Mouse (Mus musculus): ENCODE results near the gene Bola3. TPM values are rescaled to one million over a fixed set of nuclear protein-coding genes. Genes with fewer than 3 reads are reported as not detected.
A peak's percentile ranks its signal among the peaks of the same experiment; 100 is the strongest.

Bola3 gene
- 152 and 156 TPM in 2 replicates for polyA plus RNA-seq (2016; fragmentation: Nextera tagmentation; extraction: Ambion mirVana)

GRCm38 (mm10) chr6:83348873-83349272 lies at the start of gene Bola3:
TSS of gene Bola3 (plus strand) at chr6:83349147.
- no peak for DNase-seq (ENCODE audit: low spot score)
- Histone ChIP-seq H3K36me3 (peaks cover 22% of the 10 kb centered on the region), H3K27me3 (ENCODE audit: low read depth, poor library complexity, severe bottlenecking) (no peaks in the 10 kb centered on the region), H3K9me3 (replicated peaks) (no peaks in the 10 kb centered on the region), H3K4me3 (peak within 1 kb of the TSS; percentile 94), H3K27ac (replicated peaks) (peak within 1 kb of the TSS; percentile 95), H3K4me1 (peaks cover 30% of the 10 kb centered on the region)
- 37% methylated on average over 6 of the region's 6 CpGs for WGBS

GRCm38 (mm10) chr6:83300447-83301229 lies 48.3 kb upstream of the Bola3 start:
- no peak overlapping the region for H3K4me3 ChIP-seq
- H3K27ac ChIP-seq (replicated peaks), result no peak overlapping the region
- no peaks in the 10 kb centered on the region for H3K9me3 ChIP-seq (replicated peaks)
- WGBS, result 90% methylated on average over 7 of the region's 7 CpGs
- H3K4me1 ChIP-seq, result peaks cover 10% of the 10 kb centered on the region
- H3K36me3 ChIP-seq, result peaks cover 22% of the 10 kb centered on the region
- no peaks in the 10 kb centered on the region for H3K27me3 ChIP-seq (ENCODE audit: low read depth, poor library complexity, severe bottlenecking)
- DNase-seq (ENCODE audit: low spot score), result no peak

- Histone ChIP-seq H3K27ac (replicated peaks) (no peak overlapping the region), H3K4me1 (peaks cover 10% of the 10 kb centered on the region), H3K9me3 (replicated peaks) (no peaks in the 10 kb centered on the region), H3K36me3 (peaks cover 28% of the 10 kb centered on the region), H3K4me3 (no peak overlapping the region), H3K27me3 (ENCODE audit: low read depth, poor library complexity, severe bottlenecking) (no peaks in the 10 kb centered on the region)
- no peak for DNase-seq (ENCODE audit: low spot score)
- WGBS, result 96% methylated on average over 2 of the region's 2 CpGs
Observed at GRCm38 (mm10) chr6:83301294-83301693, 47.7 kb upstream of the Bola3 start.

GRCm38 (mm10) chr6:83302264-83302663 lies 46.7 kb upstream of the Bola3 start:
- DNase-seq (ENCODE audit: low spot score), result no peak
- H3K27me3 ChIP-seq (ENCODE audit: low read depth, poor library complexity, severe bottlenecking), result no peaks in the 10 kb centered on the region
- no peak overlapping the region for H3K27ac ChIP-seq (replicated peaks)
- H3K4me1 ChIP-seq, result no peaks in the 10 kb centered on the region
- H3K9me3 ChIP-seq (replicated peaks), result no peaks in the 10 kb centered on the region
- no peak overlapping the region for H3K4me3 ChIP-seq
- peaks cover 38% of the 10 kb centered on the region for H3K36me3 ChIP-seq
- 86% methylated on average over 5 of the region's 5 CpGs for WGBS

- H3K4me1 ChIP-seq, result no peaks in the 10 kb centered on the region
- 94% methylated on average over 7 of the region's 7 CpGs for WGBS
- no peak overlapping the region for H3K27ac ChIP-seq (replicated peaks)
- no peaks in the 10 kb centered on the region for H3K9me3 ChIP-seq (replicated peaks)
- H3K4me3 ChIP-seq, result no peak overlapping the region
- no peaks in the 10 kb centered on the region for H3K27me3 ChIP-seq (ENCODE audit: low read depth, poor library complexity, severe bottlenecking)
- H3K36me3 ChIP-seq, result peaks cover 93% of the 10 kb centered on the region
- no peak for DNase-seq (ENCODE audit: low spot score)
Observed at GRCm38 (mm10) chr6:83309017-83309416, 39.9 kb upstream of the Bola3 start.

- WGBS, result 93% methylated on average over 11 of the region's 11 CpGs
- H3K4me3 ChIP-seq, result no peak overlapping the region
- DNase-seq (ENCODE audit: low spot score), result no peak
- H3K27me3 ChIP-seq (ENCODE audit: low read depth, poor library complexity, severe bottlenecking), result no peaks in the 10 kb centered on the region
- no peak overlapping the region for H3K27ac ChIP-seq (replicated peaks)
- no peaks in the 10 kb centered on the region for H3K9me3 ChIP-seq (replicated peaks)
- peaks cover 72% of the 10 kb centered on the region for H3K36me3 ChIP-seq
- peaks cover 15% of the 10 kb centered on the region for H3K4me1 ChIP-seq
Observed at GRCm38 (mm10) chr6:83311206-83311605, 37.7 kb upstream of the Bola3 start.

- H3K27me3 ChIP-seq (ENCODE audit: low read depth, poor library complexity, severe bottlenecking), result no peaks in the 10 kb centered on the region
- H3K27ac ChIP-seq (replicated peaks), result no peak overlapping the region
- H3K9me3 ChIP-seq (replicated peaks), result no peaks in the 10 kb centered on the region
- peaks cover 24% of the 10 kb centered on the region for H3K4me1 ChIP-seq
- H3K36me3 ChIP-seq, result peaks cover 64% of the 10 kb centered on the region
- H3K4me3 ChIP-seq, result no peak overlapping the region
- WGBS, result 94% methylated on average over 7 of the region's 7 CpGs
- DNase-seq (ENCODE audit: low spot score), result no peak
Observed at GRCm38 (mm10) chr6:83312021-83312420, 36.9 kb upstream of the Bola3 start.

- Histone ChIP-seq H3K4me1 (peaks cover 25% of the 10 kb centered on the region), H3K36me3 (peaks cover 59% of the 10 kb centered on the region), H3K9me3 (replicated peaks) (no peaks in the 10 kb centered on the region), H3K27me3 (ENCODE audit: low read depth, poor library complexity, severe bottlenecking) (no peaks in the 10 kb centered on the region), H3K27ac (replicated peaks) (no peak overlapping the region), H3K4me3 (no peak overlapping the region)
- no peak for DNase-seq (ENCODE audit: low spot score)
- 91% methylated on average over 8 of the region's 8 CpGs for WGBS
Observed at GRCm38 (mm10) chr6:83312514-83312913, 36.4 kb upstream of the Bola3 start.

GRCm38 (mm10) chr6:83315293-83315692 lies 33.7 kb upstream of the Bola3 start:
- peak overlapping the region; percentile 99 for H3K4me3 ChIP-seq
- no peak for DNase-seq (ENCODE audit: low spot score)
- peaks cover 25% of the 10 kb centered on the region for H3K4me1 ChIP-seq

GRCm38 (mm10) chr6:83316022-83316421 lies 32.9 kb upstream of the Bola3 start:
- peaks cover 24% of the 10 kb centered on the region for H3K36me3 ChIP-seq
- H3K27ac ChIP-seq (replicated peaks), result 0 out of 2 replicates have a peak overlapping the region, but pooled peaks have one; percentile 18
- H3K9me3 ChIP-seq (replicated peaks), result no peaks in the 10 kb centered on the region
- 18% methylated on average over 10 of the region's 10 CpGs for WGBS
- peak overlapping the region; percentile 99 for H3K4me3 ChIP-seq
- H3K4me1 ChIP-seq, result peaks cover 25% of the 10 kb centered on the region
- peak; percentile 52 for DNase-seq (ENCODE audit: low spot score)
- H3K27me3 ChIP-seq (ENCODE audit: low read depth, poor library complexity, severe bottlenecking), result no peaks in the 10 kb centered on the region

More at GRCm38 (mm10) chr6:83315293-83315692, 33.7 kb upstream of the Bola3 start:
- Histone ChIP-seq H3K27me3 (ENCODE audit: low read depth, poor library complexity, severe bottlenecking) (no peaks in the 10 kb centered on the region), H3K27ac (replicated peaks) (no peak overlapping the region), H3K36me3 (peaks cover 31% of the 10 kb centered on the region), H3K9me3 (replicated peaks) (no peaks in the 10 kb centered on the region)

- Histone ChIP-seq H3K36me3 (peaks cover 12% of the 10 kb centered on the region), H3K4me1 (peaks cover 25% of the 10 kb centered on the region), H3K27ac (replicated peaks) (peak overlapping the region; percentile 96), H3K9me3 (replicated peaks) (no peaks in the 10 kb centered on the region), H3K27me3 (ENCODE audit: low read depth, poor library complexity, severe bottlenecking) (no peaks in the 10 kb centered on the region), H3K4me3 (peak overlapping the region; percentile 99)
- under 1% methylated on average over 52 of the region's 52 CpGs for WGBS
- DNase-seq (ENCODE audit: low spot score), result peak; percentile 90
Observed at GRCm38 (mm10) chr6:83317108-83317741, 31.7 kb upstream of the Bola3 start.

GRCm38 (mm10) chr6:83321927-83322326 lies 27.0 kb upstream of the Bola3 start:
- WGBS, result 67% methylated on average over 1 of the region's 1 CpGs
- Histone ChIP-seq H3K4me3 (no peak overlapping the region), H3K36me3 (no peaks in the 10 kb centered on the region), H3K9me3 (replicated peaks) (no peaks in the 10 kb centered on the region), H3K27ac (replicated peaks) (no peak overlapping the region), H3K27me3 (ENCODE audit: low read depth, poor library complexity, severe bottlenecking) (no peaks in the 10 kb centered on the region), H3K4me1 (peaks cover 20% of the 10 kb centered on the region)
- no peak for DNase-seq (ENCODE audit: low spot score)

- DNase-seq (ENCODE audit: low spot score), result no peak
Observed at GRCm38 (mm10) chr6:83322794-83323193, 26.2 kb upstream of the Bola3 start.

More at GRCm38 (mm10) chr6:83322794-83323193, 26.2 kb upstream of the Bola3 start:
- no peak overlapping the region for H3K27ac ChIP-seq (replicated peaks)
- H3K27me3 ChIP-seq (ENCODE audit: low read depth, poor library complexity, severe bottlenecking), result no peaks in the 10 kb centered on the region
- peaks cover 22% of the 10 kb centered on the region for H3K4me1 ChIP-seq
- 66% methylated on average over 2 of the region's 2 CpGs for WGBS
- H3K36me3 ChIP-seq, result peaks cover under 1% of the 10 kb centered on the region; the same call in 1 of the 2 replicates
- no peaks in the 10 kb centered on the region for H3K9me3 ChIP-seq (replicated peaks)
- no peak overlapping the region for H3K4me3 ChIP-seq
